Mouse (Mus musculus) heart, postnatal 0 days (tissue): ENCODE measurements at regions not wholly inside any gene's neighbourhood (a gene's known extent, or its start where the extent isn't known, plus 50 kb on each side); places are given as distances from the start of the nearest gene placed in this dataset.

Source experiments
- CTCF ChIP-seq: IDR thresholded peaks from 2 replicates; pipeline ENCODE4 v1.5.1; 2016; ENCODE audit warnings: antibody characterized with exemption, control low read depth, low read depth
- EP300 ChIP-seq: IDR thresholded peaks from 2 replicates; pipeline ENCODE4 v1.6.1; 2016; ENCODE audit warnings: antibody characterized with exemption, low read depth

- TF ChIP-seq CTCF (no peak), EP300 (no peak)
Measured at GRCm38 (mm10) chr16:65450706-65451105, 69.6 kb upstream of the Pou1f1 start.
